Mouse (Mus musculus) liver, embryonic 14.5 days (tissue): Measurements from ENCODE around the gene Vav3.

Experiments
- CTCF ChIP-seq: IDR thresholded peaks from 2 replicates; pipeline ENCODE4 v1.5.1; 2016; ENCODE audit warnings: antibody characterized with exemption, low read depth, control low read depth
- EP300 ChIP-seq: IDR thresholded peaks from 2 replicates; pipeline ENCODE4 v1.6.1; 2016; ENCODE audit warnings: antibody characterized with exemption, low read depth

GRCm38 (mm10) chr3:109690566-109690965 is 350.1 kb downstream of the Vav3 start:
- TF ChIP-seq CTCF: no peak
- no peak for TF ChIP-seq EP300
